Mouse (Mus musculus): ENCODE results near the gene Ssmem1. TPM values are rescaled to one million over a fixed set of nuclear protein-coding genes. Genes with fewer than 3 reads are reported as not detected.

Ssmem1 gene
- polyA plus RNA-seq, 1 experiment from 2014 or later = 0.36 TPM

DNA sequence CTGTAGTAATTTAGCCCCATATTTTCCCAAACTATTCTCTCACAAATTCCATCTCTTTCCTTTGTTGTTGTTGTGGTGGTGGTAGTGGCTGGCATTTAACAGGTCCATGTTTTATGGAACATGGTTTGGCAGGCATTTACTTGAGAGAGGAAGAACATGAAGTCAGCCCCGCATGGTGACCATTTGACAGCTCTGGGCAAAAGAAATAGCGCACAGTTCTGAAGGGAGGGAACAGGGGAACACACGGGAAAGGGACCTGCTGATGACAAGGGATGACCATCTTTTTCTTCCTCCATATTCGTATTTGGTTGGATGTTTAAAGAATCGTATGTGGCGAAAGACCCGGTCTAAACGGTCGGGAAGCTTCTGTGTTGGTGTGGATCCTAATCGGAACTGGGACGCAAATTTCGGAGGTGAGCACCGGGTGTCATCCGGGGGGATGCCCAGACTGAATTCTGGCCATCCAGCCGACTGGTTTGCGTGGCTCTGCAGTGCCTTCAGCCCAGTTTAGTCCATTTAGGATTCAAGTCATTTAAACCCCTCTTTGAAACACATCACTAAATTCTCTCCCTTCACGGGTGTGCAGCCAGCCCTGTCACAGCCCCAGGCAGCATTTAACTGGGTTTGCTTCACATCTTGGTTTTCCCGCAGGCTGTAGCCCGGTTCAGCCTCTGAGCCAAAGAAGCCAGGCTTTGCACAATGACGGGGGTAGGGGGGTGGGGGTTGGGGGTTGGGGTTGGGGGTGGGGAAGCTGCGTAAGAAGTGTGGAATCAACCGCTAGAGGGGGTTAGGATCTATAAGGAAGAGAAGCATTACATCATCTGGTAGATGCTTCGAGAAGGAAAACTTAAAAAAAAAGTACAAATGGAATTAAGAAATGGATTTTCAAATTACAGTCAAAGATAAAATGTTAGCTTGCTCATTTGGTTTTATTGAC lies 42.3 kb downstream of the Ssmem1 start:
- H3K4me1 ChIP-seq (ENCODE audit: control insufficient read depth, insufficient read depth, low read length) = peaks cover 2% of the 10 kb centered on the region; the same call in 1 of the 2 replicates
- no peaks in the 10 kb centered on the region for H3K27me3 ChIP-seq (ENCODE audit: control insufficient read depth, insufficient read depth, low read length)
- H3K9ac ChIP-seq (replicated peaks; ENCODE audit: low read length) = no peak overlapping the region
- ATAC-seq (replicated peaks; ENCODE audit: insufficient number of reproducible peaks, low FRiP score, low TSS enrichment, low read depth) = no peak
- no peak overlapping the region for H3K4me3 ChIP-seq (ENCODE audit: low read depth, low read length)
- no peak overlapping the region for H3K4me2 ChIP-seq (ENCODE audit: low read depth, low read length)
- H3K27ac ChIP-seq (replicated peaks; ENCODE audit: low read depth, low read length) = peak overlapping the region; percentile 37
- 23% methylated on average over 23 of the region's 23 CpGs for WGBS
- no peaks in the 10 kb centered on the region for H3K36me3 ChIP-seq (replicated peaks; ENCODE audit: control insufficient read depth, insufficient read depth, low read depth, low read length)
- DNase-seq (ENCODE audit: low spot score) = peak; percentile 83
- H3K9me3 ChIP-seq (replicated peaks; ENCODE audit: control insufficient read depth, low read length) = no peaks in the 10 kb centered on the region

DNA sequence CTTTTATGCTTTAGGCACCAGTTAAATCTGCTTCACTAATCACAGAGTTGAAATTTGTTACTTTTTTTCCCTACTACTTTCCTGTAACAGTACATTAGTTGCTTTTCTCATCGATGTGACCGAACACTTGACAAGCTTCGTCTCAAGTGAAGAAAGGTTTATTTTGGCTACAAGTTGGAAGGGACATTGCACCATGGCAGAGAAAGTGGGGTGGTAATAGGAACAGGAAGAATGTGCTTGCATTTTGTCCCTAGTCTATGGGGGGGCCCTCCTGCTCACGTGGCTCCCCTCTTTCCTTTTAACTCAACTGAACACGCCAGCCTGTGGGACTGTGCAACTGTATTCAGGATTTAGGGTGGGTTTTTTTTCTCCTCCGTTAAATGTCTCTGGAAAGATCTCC lies 43.0 kb downstream of the Ssmem1 start:
- ATAC-seq (replicated peaks; ENCODE audit: insufficient number of reproducible peaks, low FRiP score, low TSS enrichment, low read depth) = no peak
- H3K4me3 ChIP-seq (ENCODE audit: low read depth, low read length) = no peak overlapping the region
- no peak overlapping the region for H3K9ac ChIP-seq (replicated peaks; ENCODE audit: low read length)
- DNase-seq (ENCODE audit: low spot score) = no peak
- H3K4me1 ChIP-seq (ENCODE audit: control insufficient read depth, insufficient read depth, low read length) = peaks cover 2% of the 10 kb centered on the region; the same call in 1 of the 2 replicates
- WGBS = 60% methylated on average over 6 of the region's 6 CpGs
- no peaks in the 10 kb centered on the region for H3K27me3 ChIP-seq (ENCODE audit: control insufficient read depth, insufficient read depth, low read length)
- H3K9me3 ChIP-seq (replicated peaks; ENCODE audit: control insufficient read depth, low read length) = no peaks in the 10 kb centered on the region
- H3K27ac ChIP-seq (replicated peaks; ENCODE audit: low read depth, low read length) = no peak overlapping the region
- no peaks in the 10 kb centered on the region for H3K36me3 ChIP-seq (replicated peaks; ENCODE audit: control insufficient read depth, insufficient read depth, low read depth, low read length)
- H3K4me2 ChIP-seq (ENCODE audit: low read depth, low read length) = no peak overlapping the region

DNA sequence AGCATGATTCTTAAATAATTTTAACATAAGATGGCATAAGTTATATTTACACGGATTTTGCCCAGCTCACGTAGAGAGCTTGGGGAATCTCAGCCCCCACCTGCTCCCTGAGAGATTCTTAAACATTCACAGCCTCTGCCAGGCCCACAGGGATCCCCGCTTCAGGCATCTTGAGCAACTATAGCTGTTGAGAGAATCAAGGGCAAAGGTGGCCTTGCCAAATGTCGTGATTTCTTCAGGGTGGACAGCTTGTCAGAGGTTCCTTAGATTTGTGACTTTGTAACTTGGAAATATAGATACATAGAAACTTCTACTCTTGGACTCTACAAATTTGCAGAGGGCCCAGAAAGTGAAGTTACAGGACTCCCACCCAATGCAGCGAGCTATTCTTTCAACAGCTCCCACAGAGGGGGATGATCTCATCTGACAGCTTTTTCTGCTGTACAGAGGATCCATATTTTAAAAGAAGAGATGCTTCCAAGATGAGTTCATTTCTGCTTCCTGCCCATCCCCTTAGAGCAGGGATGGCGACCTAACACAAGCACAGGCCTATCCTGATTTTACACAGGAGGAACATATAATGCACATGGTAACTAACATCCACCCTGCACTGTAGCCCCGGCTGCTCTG lies 43.8 kb downstream of the Ssmem1 start:
- Histone ChIP-seq H3K4me1 (ENCODE audit: control insufficient read depth, insufficient read depth, low read length) (peaks cover under 1% of the 10 kb centered on the region; the same call in 1 of the 2 replicates), H3K9me3 (replicated peaks; ENCODE audit: control insufficient read depth, low read length) (no peaks in the 10 kb centered on the region), H3K27ac (replicated peaks; ENCODE audit: low read depth, low read length) (no peak overlapping the region), H3K27me3 (ENCODE audit: control insufficient read depth, insufficient read depth, low read length) (no peaks in the 10 kb centered on the region), H3K4me3 (ENCODE audit: low read depth, low read length) (no peak overlapping the region), H3K36me3 (replicated peaks; ENCODE audit: control insufficient read depth, insufficient read depth, low read depth, low read length) (no peaks in the 10 kb centered on the region), H3K9ac (replicated peaks; ENCODE audit: low read length) (no peak overlapping the region), H3K4me2 (ENCODE audit: low read depth, low read length) (no peak overlapping the region)
- ATAC-seq (replicated peaks; ENCODE audit: insufficient number of reproducible peaks, low FRiP score, low TSS enrichment, low read depth) (no peak), DNase-seq (ENCODE audit: low spot score) (no peak)
- WGBS = 69% methylated on average over 7 of the region's 7 CpGs

DNA sequence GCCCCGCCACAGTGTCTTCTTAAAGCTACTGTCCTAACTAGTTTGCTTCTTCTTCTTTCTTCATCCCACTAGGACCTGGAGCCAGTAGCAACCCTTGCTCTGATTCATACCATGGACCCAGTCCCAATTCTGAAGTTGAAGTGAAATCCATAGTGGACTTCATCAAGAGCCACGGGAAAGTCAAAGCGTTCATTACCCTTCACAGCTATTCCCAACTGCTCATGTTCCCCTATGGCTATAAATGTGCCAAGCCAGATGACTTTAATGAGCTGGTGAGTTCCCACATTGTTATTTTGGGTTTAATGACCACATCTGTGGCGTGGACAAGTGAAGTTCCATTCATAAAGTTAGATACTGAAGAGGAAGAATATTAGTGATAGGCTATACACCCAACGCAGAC lies 44.4 kb downstream of the Ssmem1 start:
- Histone ChIP-seq H3K9me3 (replicated peaks; ENCODE audit: control insufficient read depth, low read length) (no peaks in the 10 kb centered on the region), H3K4me3 (ENCODE audit: low read depth, low read length) (no peak overlapping the region), H3K27me3 (ENCODE audit: control insufficient read depth, insufficient read depth, low read length) (no peaks in the 10 kb centered on the region), H3K27ac (replicated peaks; ENCODE audit: low read depth, low read length) (no peak overlapping the region), H3K9ac (replicated peaks; ENCODE audit: low read length) (no peak overlapping the region), H3K4me2 (ENCODE audit: low read depth, low read length) (no peak overlapping the region), H3K36me3 (replicated peaks; ENCODE audit: control insufficient read depth, insufficient read depth, low read depth, low read length) (no peaks in the 10 kb centered on the region), H3K4me1 (ENCODE audit: control insufficient read depth, insufficient read depth, low read length) (no peaks in the 10 kb centered on the region; the same call in 1 of the 2 replicates)
- WGBS = 90% methylated on average over 5 of the region's 5 CpGs
- DNase-seq (ENCODE audit: low spot score) (no peak), ATAC-seq (replicated peaks; ENCODE audit: insufficient number of reproducible peaks, low FRiP score, low TSS enrichment, low read depth) (no peak)

DNA sequence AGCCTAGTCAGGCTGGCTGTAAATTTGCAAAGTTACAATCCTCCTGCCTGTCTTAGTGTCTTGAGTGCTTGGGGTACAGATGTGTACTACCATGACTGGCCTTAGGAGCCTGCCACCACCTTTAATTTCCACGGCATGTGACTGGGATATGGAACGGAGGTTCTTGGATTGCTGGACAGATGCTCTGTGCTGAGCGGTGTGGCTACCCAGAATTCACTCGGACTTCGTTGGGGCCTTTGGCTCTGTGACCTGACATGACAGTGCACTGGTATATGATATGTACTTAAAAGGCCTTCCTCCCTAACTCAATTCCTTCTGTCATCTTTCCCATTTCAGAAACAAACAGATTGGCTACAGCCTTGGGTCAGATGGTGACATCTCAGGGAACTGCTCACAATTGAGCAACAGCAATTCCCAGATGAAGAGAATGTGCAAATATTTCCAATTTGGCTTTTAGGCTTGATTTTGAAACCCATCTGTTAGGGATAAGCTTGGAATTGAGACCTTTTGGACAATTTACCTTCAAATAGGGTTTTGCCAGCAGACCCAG lies 45.0 kb downstream of the Ssmem1 start:
- H3K36me3 ChIP-seq (replicated peaks; ENCODE audit: control insufficient read depth, insufficient read depth, low read depth, low read length) = no peaks in the 10 kb centered on the region
- H3K4me1 ChIP-seq (ENCODE audit: control insufficient read depth, insufficient read depth, low read length) = no peaks in the 10 kb centered on the region
- 94% methylated on average over 5 of the region's 5 CpGs for WGBS
- H3K27me3 ChIP-seq (ENCODE audit: control insufficient read depth, insufficient read depth, low read length) = no peaks in the 10 kb centered on the region
- no peaks in the 10 kb centered on the region for H3K9me3 ChIP-seq (replicated peaks; ENCODE audit: control insufficient read depth, low read length)
- DNase-seq (ENCODE audit: low spot score) = no peak
- ATAC-seq (replicated peaks; ENCODE audit: insufficient number of reproducible peaks, low FRiP score, low TSS enrichment, low read depth) = no peak
- no peak overlapping the region for H3K4me2 ChIP-seq (ENCODE audit: low read depth, low read length)
- no peak overlapping the region for H3K4me3 ChIP-seq (ENCODE audit: low read depth, low read length)
- no peak overlapping the region for H3K27ac ChIP-seq (replicated peaks; ENCODE audit: low read depth, low read length)
- no peak overlapping the region for H3K9ac ChIP-seq (replicated peaks; ENCODE audit: low read length)

DNA sequence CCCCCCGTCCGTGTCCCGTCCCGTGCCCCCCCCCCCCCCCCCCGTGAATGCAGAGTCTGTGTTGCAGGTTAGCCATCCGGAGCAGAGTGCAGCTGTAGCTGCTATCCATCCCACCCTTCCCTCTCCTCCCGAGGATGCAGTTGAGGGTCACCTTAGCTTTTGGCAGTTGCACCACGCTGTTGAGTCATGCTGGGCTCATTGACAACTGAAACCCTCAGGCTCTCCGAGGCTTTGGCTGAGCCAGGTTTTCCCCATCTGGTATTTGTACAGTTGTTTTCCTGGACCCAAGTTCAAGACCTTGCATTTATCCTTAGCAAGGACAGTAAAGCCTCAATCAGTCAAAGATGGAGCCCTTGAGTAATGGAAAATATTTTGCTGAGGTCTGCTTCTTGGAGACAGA lies 46.4 kb downstream of the Ssmem1 start:
- 13% methylated on average over 4 of the region's 9 CpGs for WGBS
- H3K27me3 ChIP-seq (ENCODE audit: control insufficient read depth, insufficient read depth, low read length) = no peaks in the 10 kb centered on the region
- no peak overlapping the region for H3K27ac ChIP-seq (replicated peaks; ENCODE audit: low read depth, low read length)
- ATAC-seq (replicated peaks; ENCODE audit: insufficient number of reproducible peaks, low FRiP score, low TSS enrichment, low read depth) (no peak), DNase-seq (ENCODE audit: low spot score) (no peak)
- no peaks in the 10 kb centered on the region for H3K36me3 ChIP-seq (replicated peaks; ENCODE audit: control insufficient read depth, insufficient read depth, low read depth, low read length)
- H3K4me2 ChIP-seq (ENCODE audit: low read depth, low read length) = no peak overlapping the region
- H3K9me3 ChIP-seq (replicated peaks; ENCODE audit: control insufficient read depth, low read length) = no peaks in the 10 kb centered on the region
- H3K4me1 ChIP-seq (ENCODE audit: control insufficient read depth, insufficient read depth, low read length) = no peaks in the 10 kb centered on the region
- H3K9ac ChIP-seq (replicated peaks; ENCODE audit: low read length) = no peak overlapping the region
- no peak overlapping the region for H3K4me3 ChIP-seq (ENCODE audit: low read depth, low read length)

DNA sequence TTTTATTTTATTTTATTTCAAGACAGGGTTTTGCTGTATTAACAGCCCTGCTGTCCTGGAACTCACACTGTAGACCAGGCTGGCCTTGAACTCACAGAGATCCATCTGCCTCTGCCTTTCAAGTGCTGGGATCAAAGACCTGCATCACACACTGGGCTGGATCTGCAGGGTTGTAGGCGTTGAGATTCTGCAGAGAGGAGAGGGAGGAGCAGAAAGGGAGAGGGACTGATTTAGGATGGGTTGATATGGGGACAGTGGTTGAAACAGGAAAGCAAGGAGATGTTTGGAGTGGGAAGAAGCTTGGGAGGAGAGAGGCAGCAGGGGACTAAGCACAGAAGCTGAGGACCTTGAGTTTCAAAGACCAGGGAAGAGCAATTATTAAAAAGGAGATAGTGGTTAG lies 50.1 kb downstream of the Ssmem1 start:
- H3K9me3 ChIP-seq (replicated peaks; ENCODE audit: control insufficient read depth, low read length) = no peaks in the 10 kb centered on the region
- WGBS = 56% methylated on average over 1 of the region's 1 CpGs
- H3K9ac ChIP-seq (replicated peaks; ENCODE audit: low read length) = no peak overlapping the region
- ATAC-seq (replicated peaks; ENCODE audit: insufficient number of reproducible peaks, low FRiP score, low TSS enrichment, low read depth) (no peak), DNase-seq (ENCODE audit: low spot score) (no peak)
- H3K36me3 ChIP-seq (replicated peaks; ENCODE audit: control insufficient read depth, insufficient read depth, low read depth, low read length) = no peaks in the 10 kb centered on the region
- no peaks in the 10 kb centered on the region for H3K4me1 ChIP-seq (ENCODE audit: control insufficient read depth, insufficient read depth, low read length)
- H3K27ac ChIP-seq (replicated peaks; ENCODE audit: low read depth, low read length) = no peak overlapping the region
- no peaks in the 10 kb centered on the region for H3K27me3 ChIP-seq (ENCODE audit: control insufficient read depth, insufficient read depth, low read length)
- H3K4me2 ChIP-seq (ENCODE audit: low read depth, low read length) = no peak overlapping the region
- H3K4me3 ChIP-seq (ENCODE audit: low read depth, low read length) = no peak overlapping the region

DNA sequence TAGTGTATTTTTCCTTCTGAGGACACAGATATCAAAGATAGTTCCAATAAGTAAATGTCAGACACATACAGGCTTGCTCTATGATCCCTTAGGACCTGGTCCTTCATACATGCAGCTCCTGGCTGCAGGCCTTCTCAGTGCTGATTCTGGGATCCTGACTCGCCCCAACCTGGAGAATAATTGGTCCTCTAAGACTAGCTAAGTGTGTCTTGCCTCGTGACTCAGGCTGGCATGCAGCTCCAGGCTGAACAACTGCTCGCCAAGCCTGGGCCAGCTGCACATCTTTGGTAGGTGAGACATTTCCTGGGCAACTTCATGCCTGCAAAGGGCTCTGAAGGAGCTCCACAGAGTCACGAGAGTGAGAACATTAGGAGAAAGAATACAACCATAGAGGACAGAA lies 52.5 kb downstream of the Ssmem1 start:
- Histone ChIP-seq H3K4me3 (ENCODE audit: low read depth, low read length) (no peak overlapping the region), H3K4me1 (ENCODE audit: control insufficient read depth, insufficient read depth, low read length) (no peaks in the 10 kb centered on the region), H3K9me3 (replicated peaks; ENCODE audit: control insufficient read depth, low read length) (no peaks in the 10 kb centered on the region), H3K27me3 (ENCODE audit: control insufficient read depth, insufficient read depth, low read length) (no peaks in the 10 kb centered on the region), H3K4me2 (ENCODE audit: low read depth, low read length) (no peak overlapping the region), H3K36me3 (replicated peaks; ENCODE audit: control insufficient read depth, insufficient read depth, low read depth, low read length) (no peaks in the 10 kb centered on the region), H3K27ac (replicated peaks; ENCODE audit: low read depth, low read length) (no peak overlapping the region), H3K9ac (replicated peaks; ENCODE audit: low read length) (no peak overlapping the region)
- 77% methylated on average over 4 of the region's 4 CpGs for WGBS
- DNase-seq (ENCODE audit: low spot score) (no peak), ATAC-seq (replicated peaks; ENCODE audit: insufficient number of reproducible peaks, low FRiP score, low TSS enrichment, low read depth) (no peak)

All from embryonic facial prominence, embryonic 11.5 days (tissue).